Mouse (Mus musculus) frontal cortex, adult 2 months (tissue): ENCODE data around the gene Stk10. TPM values are rescaled to one million over a fixed set of nuclear protein-coding genes. Genes with fewer than 3 reads are reported as not detected.

Experiments used
- DNase-seq, 2 experiments: peaks; one replicate each; pipeline ENCODE4 v3.0.0; 2022; ENCODE audit warnings: low spot score in 1 of 2; ENCODE audit errors: extremely low spot score in 1 of 2
- polyA plus RNA-seq: library from polyadenylated mRNA; depleted of rRNA; stranded (reverse); fragments of >200 nt; gene quantifications from 2 replicates; pipeline ENCODE4 v1.2.3, GENCODE M21; 2012; rRNA removed

Stk10 gene
- polyA plus RNA-seq, 1 experiment, result 4.2 TPM

DNA sequence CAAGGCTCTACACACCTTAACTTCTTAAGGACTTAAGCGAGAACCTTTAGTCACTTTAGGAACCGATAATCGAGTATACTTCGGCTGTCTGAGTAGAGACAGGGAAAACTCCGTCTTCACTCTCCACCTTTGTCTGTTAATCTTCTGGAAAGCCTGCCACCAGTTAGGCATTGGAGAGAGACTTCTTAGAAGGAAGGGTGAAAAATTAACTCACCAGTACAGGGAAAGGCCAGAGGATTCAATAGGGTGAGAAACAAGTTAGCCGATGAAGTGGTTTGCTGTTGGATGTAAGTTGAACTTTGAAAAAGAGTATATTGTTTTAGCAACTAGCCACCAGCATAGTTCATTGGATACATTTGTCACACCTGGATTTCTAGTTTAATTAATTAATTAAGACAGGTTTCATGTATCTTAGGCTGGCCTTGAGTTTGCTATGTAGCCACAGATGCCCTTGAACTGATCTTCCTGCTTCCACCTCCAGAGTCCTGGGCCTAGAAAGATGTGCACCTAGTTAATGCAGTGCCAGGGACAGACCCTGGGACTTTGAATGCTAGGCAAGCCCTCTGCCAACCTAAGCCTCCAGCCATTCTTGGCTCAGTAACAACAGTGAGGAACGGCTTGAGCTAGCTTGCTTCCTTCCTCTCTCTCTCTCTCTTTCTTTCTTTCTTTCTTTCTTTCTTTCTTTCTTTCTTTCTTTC, 117.9 kb downstream of the Stk10 start:
- DNase-seq, result no peak

DNA sequence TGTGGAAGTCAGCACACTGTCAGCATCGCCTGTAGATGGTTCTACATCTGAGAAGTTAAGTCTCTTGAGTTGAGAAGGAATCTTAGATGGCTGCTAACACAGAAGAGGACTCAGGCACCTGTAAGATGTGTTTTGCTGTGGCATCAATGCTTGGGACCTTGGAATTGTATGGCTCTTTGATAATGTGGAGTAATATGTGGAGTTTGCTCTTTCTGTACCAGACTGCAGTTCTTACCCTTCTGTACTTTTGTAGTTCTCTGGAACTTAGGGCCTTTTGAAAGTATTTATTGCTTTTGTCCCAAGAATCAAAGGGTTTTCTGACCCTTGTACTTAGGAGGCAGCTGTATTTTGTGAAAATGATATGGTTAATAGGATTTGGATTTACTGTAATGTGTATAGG, 118.6 kb downstream of the Stk10 start:
- DNase-seq, result no peak

- peak; percentile 35 to 68 for DNase-seq
Observed at GRCm38 (mm10) chr11:32662082-32662656, 129.1 kb downstream of the Stk10 start.

- DNase-seq, result no peak
Observed at GRCm38 (mm10) chr11:32665639-32666038, 132.5 kb downstream of the Stk10 start.

DNA sequence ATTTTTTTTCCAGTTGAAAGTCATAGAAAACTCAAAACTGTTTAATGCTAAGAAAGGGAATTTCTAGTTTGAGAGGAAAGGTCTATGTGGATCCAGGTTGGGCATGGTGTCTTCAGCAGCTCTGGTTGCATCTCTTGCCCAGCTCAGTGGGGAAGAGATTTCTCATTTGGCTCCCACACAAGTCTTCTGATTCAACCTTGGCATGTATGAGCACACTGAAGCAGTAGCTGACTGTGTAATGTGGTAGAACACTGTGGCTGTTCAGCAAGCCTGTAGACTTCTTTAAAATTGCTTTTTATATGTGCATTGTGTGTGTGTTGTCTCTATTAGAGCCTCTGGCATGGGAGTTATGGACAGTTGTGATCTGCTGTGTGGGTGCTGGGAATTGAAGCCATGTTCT, 133.9 kb downstream of the Stk10 start:
- peak in 1 of 2 experiments; percentile 42 for DNase-seq

- no peak for DNase-seq
Observed at GRCm38 (mm10) chr11:32671480-32671879, 138.4 kb downstream of the Stk10 start.

Other genes starting within 250 kb of the Stk10 start
- gene Hba-a1, start 249.8 kb upstream of the Stk10 start, polyA plus RNA-seq, result 138 and 217 TPM in 2 replicates
- gene Hbq1b, start 246.3 kb upstream of the Stk10 start, polyA plus RNA-seq, result 0.50 and 0.71 TPM in 2 replicates
- gene Hba-a2, start 236.8 kb upstream of the Stk10 start, polyA plus RNA-seq, result 443 and 591 TPM in 2 replicates
- gene Hbq1a, start 233.2 kb upstream of the Stk10 start, polyA plus RNA-seq, result 1.3 and 1.8 TPM in 2 replicates
- gene Sh3pxd2b, start 185.5 kb upstream of the Stk10 start, polyA plus RNA-seq, result 11.8 and 12.5 TPM in 2 replicates
- 24.0 and 25.4 TPM in 2 replicates for gene Ubtd2, start 77.9 kb upstream of the Stk10 start, polyA plus RNA-seq
- 0.34 and 0.64 TPM in 2 replicates for gene Efcab9, start 1.2 kb upstream of the Stk10 start, polyA plus RNA-seq
- 80.3 and 82.7 TPM in 2 replicates for gene Fbxw11, start 109.4 kb downstream of the Stk10 start, polyA plus RNA-seq